Mouse (Mus musculus) cortical plate, adult 2 months (tissue): ENCODE measurements around the gene Tmem132e. TPM values are rescaled to one million over a fixed set of nuclear protein-coding genes. Genes with fewer than 3 reads are reported as not detected.

Source experiments
- H3K27ac ChIP-seq: fragments of 200-500 bp; 2 replicates; pipeline ENCODE4 v1.5.1; 2012; ENCODE audit warnings: low read length, control low read depth, inconsistent platforms; ENCODE audit not compliant: insufficient read depth
- H3K4me1 ChIP-seq: fragments of 200-500 bp; 2 replicates; pipeline ENCODE4 v1.6.1; 2011; ENCODE audit warnings: low read length; ENCODE audit not compliant: control insufficient read depth, insufficient read depth
- H3K4me3 ChIP-seq: fragments of 200-500 bp; 2 replicates; pipeline ENCODE4 v1.5.1; 2011; ENCODE audit warnings: mild to moderate bottlenecking, low read length, control low read depth; ENCODE audit not compliant: insufficient read depth
- CTCF ChIP-seq: fragments of 200-500 bp; IDR thresholded peaks from 2 replicates; pipeline ENCODE4 v1.5.1; 2011; ENCODE audit warnings: mild to moderate bottlenecking, control low read depth, low read length; ENCODE audit not compliant: insufficient read depth; ENCODE audit errors: extremely low read depth
- POLR2A ChIP-seq: fragments of 200-500 bp; IDR thresholded peaks from 2 replicates; pipeline ENCODE4 v1.6.1; 2011; ENCODE audit warnings: mild to moderate bottlenecking, low read length, control low read depth; ENCODE audit not compliant: insufficient read depth; ENCODE audit errors: extremely low read depth
- polyA plus RNA-seq: library from polyadenylated mRNA; depleted of rRNA; stranded (reverse); fragments of >200 nt; gene quantifications from 2 replicates; pipeline ENCODE4 v1.2.3, GENCODE M21; 2012

Gene Tmem132e
- polyA plus RNA-seq, 1 experiment, result 10.3 TPM

DNA sequence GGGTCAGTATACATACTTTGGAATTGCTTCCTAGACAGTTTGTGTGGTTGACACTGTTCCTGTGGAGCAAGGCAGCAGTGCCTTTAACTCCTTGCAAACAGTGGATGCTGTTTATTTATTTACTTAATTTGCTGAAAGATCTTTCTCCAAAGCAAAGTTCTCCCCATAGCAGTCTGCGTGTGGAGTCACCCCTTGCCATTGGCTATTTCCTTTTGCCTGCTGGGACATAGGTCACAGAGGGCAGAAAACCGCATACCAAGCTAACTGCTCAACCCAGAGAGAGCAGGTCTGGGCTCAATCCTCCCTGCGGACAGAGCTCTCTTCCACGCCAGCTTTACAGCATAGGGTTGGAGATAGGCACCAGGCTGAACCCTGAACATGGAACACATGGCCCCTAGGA is 34.8 kb downstream of the Tmem132e start:
- H3K27ac ChIP-seq, result no peak overlapping the region
- no peak overlapping the region for H3K4me3 ChIP-seq
- TF ChIP-seq POLR2A (no peak), CTCF (no peak)
- H3K4me1 ChIP-seq, result no peaks in the 10 kb centered on the region

DNA sequence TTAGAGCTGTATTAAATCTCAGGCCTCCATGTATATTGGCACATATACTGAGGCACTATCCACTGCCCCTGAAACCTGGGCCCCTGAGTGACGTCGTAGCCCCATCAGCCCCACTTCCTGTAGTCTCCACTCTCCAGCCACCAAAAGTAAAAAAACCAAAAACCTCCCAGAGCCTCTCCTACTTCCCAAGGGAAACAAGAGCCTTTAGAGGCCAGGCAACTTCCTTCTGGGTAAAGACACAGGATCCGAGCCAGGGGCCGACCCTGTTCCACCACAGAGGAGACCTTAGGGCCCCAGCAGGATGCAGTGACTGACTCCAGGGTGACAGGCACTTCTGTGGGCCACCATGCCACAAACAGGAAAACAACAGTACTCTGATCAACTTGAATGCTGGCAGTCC is 40.1 kb downstream of the Tmem132e start:
- H3K4me1 ChIP-seq, result no peaks in the 10 kb centered on the region
- no peak overlapping the region for H3K4me3 ChIP-seq
- no peak overlapping the region for H3K27ac ChIP-seq
- TF ChIP-seq CTCF (no peak), POLR2A (no peak)

DNA sequence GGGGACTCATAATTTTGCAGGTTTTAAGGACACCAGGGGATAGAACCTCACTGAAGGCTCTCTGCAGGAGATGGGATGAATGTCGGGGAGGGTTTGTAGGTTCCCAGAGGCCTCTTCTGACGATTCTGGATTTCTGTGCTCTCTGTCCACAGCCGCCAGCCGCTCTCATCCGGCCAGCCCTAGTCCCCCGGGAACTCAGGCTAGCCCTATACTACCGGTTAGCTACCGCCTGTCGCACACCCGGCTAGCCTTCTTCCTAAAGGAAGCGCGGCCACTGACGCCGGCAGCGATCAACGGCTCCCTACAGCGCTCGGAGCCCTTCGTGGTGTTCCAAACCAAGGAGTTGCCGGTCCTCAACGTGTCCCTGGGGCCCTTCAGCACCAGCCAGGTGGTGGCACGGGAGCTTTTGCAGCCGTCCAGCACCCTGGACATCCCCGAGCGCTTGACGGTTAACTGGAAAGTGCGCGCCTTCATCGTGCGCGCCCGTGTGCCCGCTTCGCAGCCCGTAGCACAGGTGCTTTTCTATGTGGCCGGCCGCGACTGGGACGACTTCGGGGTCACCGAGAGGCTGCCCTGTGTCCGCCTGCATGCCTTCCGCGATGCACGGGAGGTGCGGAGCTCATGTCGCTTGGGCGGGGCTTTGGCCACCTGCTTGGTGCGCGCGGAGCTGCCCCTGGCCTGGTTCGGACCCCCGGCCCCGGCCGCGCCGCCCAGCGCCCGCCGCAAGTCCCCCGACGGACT is 45.6 kb downstream of the Tmem132e start:
- Histone ChIP-seq H3K27ac (no peak overlapping the region), H3K4me3 (peak overlapping the region; percentile 44), H3K4me1 (no peaks in the 10 kb centered on the region)
- TF ChIP-seq POLR2A, result no peak
- no peak for TF ChIP-seq CTCF

DNA sequence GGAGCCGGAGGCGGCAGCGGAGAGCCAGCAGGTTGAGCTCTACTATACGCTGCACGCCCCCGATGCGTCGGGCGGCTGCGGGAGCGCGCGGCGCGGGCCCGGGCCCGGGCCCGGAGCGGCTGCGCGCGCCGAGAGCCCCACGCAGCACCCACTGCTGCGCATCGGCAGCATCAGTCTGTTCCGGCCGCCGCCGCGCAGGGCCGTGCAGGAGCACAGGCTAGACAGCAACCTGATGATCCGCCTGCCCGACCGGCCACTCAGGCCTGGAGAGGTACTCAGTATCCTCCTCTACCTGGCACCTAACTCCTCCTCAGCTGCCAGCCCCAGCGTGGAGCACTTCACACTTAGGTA is 46.1 kb downstream of the Tmem132e start:
- Histone ChIP-seq H3K4me3 (peak overlapping the region; percentile 44), H3K27ac (no peak overlapping the region), H3K4me1 (no peaks in the 10 kb centered on the region)
- TF ChIP-seq CTCF (no peak), POLR2A (no peak)

DNA sequence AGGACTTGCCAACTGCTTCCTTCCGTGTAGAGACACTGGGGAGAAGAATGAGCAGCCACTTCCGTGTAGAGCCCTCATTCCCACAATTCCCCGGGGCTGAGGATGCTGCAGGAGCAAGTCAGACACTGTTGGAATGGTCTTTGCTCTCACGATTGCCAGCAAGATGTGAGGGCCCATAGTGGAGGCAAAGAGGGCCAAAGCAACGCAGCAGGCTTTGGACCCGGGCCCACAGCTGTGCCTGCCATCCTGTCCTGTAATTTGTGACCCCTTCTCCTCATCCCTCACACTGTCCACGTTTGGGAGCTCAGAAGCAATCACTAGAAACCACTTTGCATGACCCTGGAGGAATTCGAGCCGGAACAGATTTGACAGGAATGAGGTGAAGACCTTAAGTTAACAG is 59.8 kb downstream of the Tmem132e start:
- no peak overlapping the region for H3K27ac ChIP-seq
- H3K4me3 ChIP-seq, result no peak overlapping the region
- no peak for TF ChIP-seq CTCF
- TF ChIP-seq POLR2A, result no peak
- no peaks in the 10 kb centered on the region for H3K4me1 ChIP-seq

DNA sequence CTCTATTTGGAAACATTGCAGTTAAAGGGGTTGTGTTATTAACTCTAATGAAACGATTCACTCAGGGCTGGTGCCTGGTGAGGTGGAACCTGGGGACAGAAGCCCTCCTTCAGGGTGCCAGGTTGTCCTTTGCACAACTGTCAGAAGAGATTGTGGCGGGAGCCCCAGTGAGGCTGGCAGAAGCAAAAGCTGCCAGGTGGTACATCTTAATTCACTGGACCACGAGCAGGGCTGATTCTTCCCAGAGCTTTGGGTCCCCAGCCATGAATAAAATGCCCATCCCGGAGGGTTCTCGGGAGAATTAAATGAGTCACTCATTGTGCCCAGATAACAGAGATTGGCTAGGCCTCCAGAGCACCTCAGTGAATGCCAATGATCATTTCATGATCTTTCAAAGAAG is 63.8 kb downstream of the Tmem132e start:
- no peak overlapping the region for H3K4me3 ChIP-seq
- H3K4me1 ChIP-seq, result no peaks in the 10 kb centered on the region
- TF ChIP-seq POLR2A, result no peak
- no peak for TF ChIP-seq CTCF
- H3K27ac ChIP-seq, result no peak overlapping the region

DNA sequence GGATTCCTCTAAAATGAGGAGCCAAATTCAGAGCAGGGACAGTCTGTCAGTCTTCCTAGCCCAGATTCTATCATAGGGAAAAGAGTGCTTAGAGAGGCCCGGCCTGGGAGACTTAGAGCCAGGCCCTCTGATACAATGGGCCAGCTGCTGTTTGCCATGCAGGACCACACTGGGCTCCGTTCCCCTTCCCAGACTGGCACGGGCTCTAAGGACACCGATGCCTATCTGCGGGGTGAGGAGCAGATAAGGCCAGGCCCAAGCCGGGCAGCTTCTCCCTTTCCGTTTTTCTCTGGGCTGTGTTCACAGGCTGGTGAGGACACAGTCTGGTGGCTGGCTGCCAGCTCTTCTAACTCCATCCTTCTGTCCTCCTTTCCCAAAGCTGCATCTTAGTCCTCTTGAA is 64.5 kb downstream of the Tmem132e start:
- TF ChIP-seq POLR2A (no peak), CTCF (no peak)
- no peak overlapping the region for H3K27ac ChIP-seq
- H3K4me3 ChIP-seq, result no peak overlapping the region
- H3K4me1 ChIP-seq, result no peaks in the 10 kb centered on the region

DNA sequence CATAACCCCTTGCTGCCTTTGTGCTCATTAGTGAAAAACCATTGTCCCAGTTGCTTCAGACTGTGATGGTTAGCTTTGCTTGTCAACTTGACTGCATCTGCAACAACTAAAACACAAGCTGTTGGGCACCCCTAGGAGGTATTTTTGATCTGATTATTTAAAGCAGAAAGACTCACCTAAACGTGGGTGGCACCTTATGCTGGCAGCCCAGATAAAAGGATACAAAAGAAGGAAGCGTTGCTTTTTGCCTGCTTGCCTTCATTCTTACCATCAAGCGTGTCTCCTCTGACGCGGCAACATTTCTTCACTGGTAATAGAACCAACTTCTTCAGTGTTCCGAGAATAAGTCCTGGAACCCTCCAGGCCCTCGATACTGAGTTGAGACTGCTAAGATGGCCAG is 72.6 kb downstream of the Tmem132e start:
- no peak for TF ChIP-seq POLR2A
- TF ChIP-seq CTCF, result no peak

DNA sequence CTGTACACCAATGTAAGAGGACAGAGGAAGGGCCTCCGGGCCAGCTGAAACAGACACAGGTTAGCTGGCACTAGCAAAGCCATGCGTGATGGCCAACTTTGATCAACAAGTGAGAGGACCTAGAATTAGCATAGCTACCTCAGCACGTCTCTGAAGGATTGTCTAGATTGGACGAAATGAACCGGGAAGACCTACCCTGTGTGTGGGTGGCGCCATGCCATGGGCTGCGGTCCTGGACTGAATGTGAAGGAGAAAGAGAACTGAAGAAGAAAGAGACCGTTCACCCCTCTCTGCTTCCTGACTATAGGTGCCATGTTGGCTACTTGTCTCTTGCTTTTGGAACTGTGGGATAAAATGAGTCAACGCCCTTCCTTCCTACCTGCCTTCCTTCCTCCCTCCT is 76.8 kb downstream of the Tmem132e start:
- peaks cover 5% of the 10 kb centered on the region; the same call in 1 of the 2 replicates for H3K4me1 ChIP-seq
- TF ChIP-seq CTCF, result no peak
- TF ChIP-seq POLR2A, result no peak
- H3K27ac ChIP-seq, result no peak overlapping the region

More for the DNA sequence above, 72.6 kb downstream of the Tmem132e start:
- Histone ChIP-seq H3K4me3 (no peak overlapping the region), H3K27ac (no peak overlapping the region), H3K4me1 (peaks cover 5% of the 10 kb centered on the region; the same call in 1 of the 2 replicates)

DNA sequence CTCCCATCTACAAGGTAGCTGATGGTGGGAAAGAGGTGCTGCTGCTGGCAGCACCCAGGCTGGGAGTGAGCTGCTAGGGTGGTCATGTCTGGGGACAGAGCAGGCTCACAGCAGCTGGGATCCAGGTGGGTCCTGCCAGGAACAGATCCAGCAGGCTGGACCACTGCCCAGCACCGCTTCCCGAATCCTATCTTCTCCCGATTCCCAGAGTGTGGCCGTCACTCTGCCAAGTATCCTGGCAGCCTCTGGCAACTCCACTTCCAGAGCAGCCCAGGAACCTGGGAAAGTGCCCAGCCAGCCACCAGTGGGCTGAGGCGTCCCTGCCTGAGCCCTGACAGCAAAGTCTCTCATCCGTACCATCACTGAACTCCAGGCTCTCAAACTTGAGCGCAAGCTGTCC is 78.5 kb downstream of the Tmem132e start:
- Histone ChIP-seq H3K4me1 (no peaks in the 10 kb centered on the region), H3K27ac (no peak overlapping the region), H3K4me3 (no peak overlapping the region)
- TF ChIP-seq POLR2A, result no peak
- TF ChIP-seq CTCF, result no peak

More for the DNA sequence above, 76.8 kb downstream of the Tmem132e start:
- no peak overlapping the region for H3K4me3 ChIP-seq

DNA sequence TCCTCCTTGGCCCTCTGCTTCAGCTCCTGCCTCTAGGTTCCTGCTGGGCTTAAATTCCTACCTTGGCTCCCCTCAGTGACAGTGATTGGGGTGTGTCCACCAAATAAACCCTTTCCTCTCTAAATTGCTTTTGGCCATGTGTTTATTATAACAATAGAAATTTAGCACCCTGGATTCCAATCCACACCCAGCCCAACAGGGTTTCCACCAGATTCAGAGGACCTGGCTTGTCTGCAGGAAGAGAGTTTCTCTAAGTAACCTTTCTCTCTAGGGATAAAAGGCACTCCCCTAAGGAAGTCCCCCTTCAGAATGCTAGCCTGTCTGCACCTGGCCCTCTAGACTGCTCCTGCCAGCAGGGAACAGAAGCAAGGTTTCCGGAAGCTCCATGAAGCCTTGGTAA is 82.4 kb downstream of the Tmem132e start:
- H3K27ac ChIP-seq, result no peak overlapping the region
- no peaks in the 10 kb centered on the region for H3K4me1 ChIP-seq
- TF ChIP-seq POLR2A, result no peak
- TF ChIP-seq CTCF, result no peak
- H3K4me3 ChIP-seq, result no peak overlapping the region

DNA sequence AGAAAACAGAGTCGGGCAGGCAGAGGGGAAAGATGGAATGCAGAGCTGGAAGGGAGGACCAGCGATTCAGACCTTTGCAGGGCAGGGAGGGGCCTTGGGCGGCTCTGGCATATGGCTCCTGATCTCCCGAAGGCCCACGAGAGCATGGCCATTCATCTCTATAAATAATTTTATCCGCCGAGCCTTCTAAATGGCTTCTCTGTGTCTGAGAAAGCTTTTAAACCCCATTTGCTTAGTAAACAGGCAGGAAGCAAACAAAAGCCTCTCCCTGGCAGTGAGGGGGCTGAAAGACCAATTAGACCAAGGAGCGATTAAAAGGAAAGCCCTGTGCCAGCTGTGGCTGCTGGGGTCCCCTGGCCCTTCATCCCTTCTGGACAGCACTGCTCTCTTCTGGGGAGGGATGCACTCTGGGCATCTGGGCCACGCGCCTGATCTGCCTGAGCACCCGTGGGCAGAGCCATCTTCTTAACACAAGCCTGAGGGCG is 84.5 kb downstream of the Tmem132e start:
- H3K4me1 ChIP-seq, result no peaks in the 10 kb centered on the region
- no peak overlapping the region for H3K4me3 ChIP-seq
- H3K27ac ChIP-seq, result no peak overlapping the region
- TF ChIP-seq POLR2A (no peak), CTCF (no peak)
